Mouse (Mus musculus) megakaryocyte progenitor cell, adult 5-6 weeks (primary cell): ENCODE results near the gene Olfr1168. TPM values are rescaled to one million over a fixed set of nuclear protein-coding genes. Genes with fewer than 3 reads are reported as not detected.
"Not testable (repeated sequence)": the region's sequence is repeated elsewhere in the genome, so short reads cannot be mapped to it uniquely, and the experiment has no call there.

Source experiments
- ATAC-seq: replicated peaks from 2 replicates; pipeline ENCODE4 v1.8.0; 2016; ENCODE audit warnings: mild to moderate bottlenecking, moderate TSS enrichment, inconsistent platforms; ENCODE audit not compliant: poor library complexity
- total RNA-seq, 2 experiments: library from RNA; stranded (forward) in 1 of 2; stranded (reverse) in 1 of 2; fragments of 157-497, 149-512 nt in 1 of 2; fragments of 200-1000 nt in 1 of 2; gene quantifications; 2 replicates each; pipeline versions ENCODE4 v1.2.3 to v1.2.4; 2015 to 2017

Olfr1168 gene
- not detected in 2 replicates for total RNA-seq (2015)
- total RNA-seq (2017) = not detected in 2 replicates

DNA sequence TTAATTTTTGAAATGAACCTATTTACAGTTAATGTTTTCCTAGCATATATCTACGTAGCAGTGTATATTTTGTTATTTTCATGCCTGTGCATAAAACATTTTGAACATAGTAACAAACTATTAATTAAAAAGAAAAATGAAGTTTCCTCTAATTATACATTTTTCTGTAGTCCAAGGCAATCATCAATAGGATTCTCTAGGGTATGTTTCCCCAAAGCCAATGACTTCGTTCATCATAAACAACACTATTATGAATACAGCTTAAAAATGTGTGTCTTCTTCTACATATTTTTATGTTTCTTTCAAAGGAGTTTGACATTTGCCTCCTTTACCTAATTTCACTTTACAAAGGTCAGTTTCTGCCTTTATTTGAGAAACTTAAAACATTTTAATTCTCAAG lies at the start of gene Olfr1168:
TSS of gene Olfr1168 (plus strand) at position 301 of the 400 bp plus-strand sequence.
- no peak for ATAC-seq

DNA sequence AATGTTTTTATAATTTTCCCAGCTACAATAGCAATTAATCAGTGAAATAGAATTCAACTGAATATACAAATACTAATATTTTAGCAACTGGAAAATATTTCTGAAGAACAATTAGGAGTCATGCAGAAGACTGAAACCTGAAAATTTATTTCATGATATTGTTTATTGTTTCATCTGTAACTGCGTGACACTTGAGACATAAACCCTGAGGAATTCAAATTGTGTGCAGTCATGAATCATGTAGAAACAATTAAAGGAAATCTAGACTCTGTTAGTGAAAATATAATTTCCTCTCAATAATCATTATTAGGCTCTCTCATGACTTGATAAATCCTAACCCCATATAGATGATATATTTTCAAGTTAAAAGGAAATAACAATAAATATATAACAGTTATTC lies 26.6 kb upstream of the Olfr1168 start, which contains the start of gene Olfr1167:
TSS of gene Olfr1167 (minus strand) at position 101 of the 400 bp plus-strand sequence.
- not testable (repeated sequence) for ATAC-seq

DNA sequence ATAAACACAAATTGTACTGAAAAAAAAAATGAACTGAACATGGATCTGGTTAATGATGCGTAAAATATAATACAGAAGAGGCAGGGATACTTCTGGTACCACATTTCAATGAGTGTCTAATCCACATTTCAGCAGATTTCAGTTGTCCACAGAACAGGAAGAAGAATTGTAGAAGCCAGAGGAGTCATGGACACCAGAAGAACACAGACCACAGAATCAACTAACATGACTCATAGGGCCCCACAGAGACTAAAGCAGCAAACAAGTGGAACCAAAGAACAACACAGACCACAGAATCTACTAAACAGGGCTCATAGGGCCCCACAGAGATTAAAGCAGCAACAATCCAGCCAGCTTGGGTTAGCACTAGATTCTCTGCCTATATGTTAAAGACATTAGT lies 39.1 kb downstream of the Olfr1168 start:
- ATAC-seq = no peak

DNA sequence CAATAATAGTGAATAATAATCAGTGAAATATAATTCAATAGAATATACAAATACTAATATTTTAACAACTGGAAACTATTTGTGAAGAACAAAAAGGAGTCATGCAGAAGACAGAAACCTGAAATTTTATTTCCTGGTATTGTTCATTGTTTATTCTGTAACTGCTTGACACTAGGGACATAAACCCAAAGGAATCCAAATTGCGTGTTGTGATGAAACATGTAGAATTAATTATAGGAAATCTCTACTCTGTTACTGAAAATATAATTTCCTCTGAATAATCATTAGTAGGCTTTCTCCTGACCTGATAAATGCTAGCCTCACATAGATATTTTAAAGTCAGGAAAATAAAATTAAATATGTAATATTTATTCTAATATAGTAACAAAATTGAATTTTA lies 46.6 kb downstream of the Olfr1168 start, which contains the start of gene Olfr1170:
TSS of gene Olfr1170 (minus strand) at position 101 of the 400 bp plus-strand sequence.
- ATAC-seq = no peak

Other genes with a start within 250 kb of the Olfr1168 start
- not detected in 2 replicates for gene Olfr1155, start 236.7 kb upstream of the Olfr1168 start, total RNA-seq (2015)
- not detected in 2 replicates for gene Olfr1155, start 236.7 kb upstream of the Olfr1168 start, total RNA-seq (2017)
- gene Olfr1156, start 228.8 kb upstream of the Olfr1168 start, total RNA-seq (2015) = not detected in 2 replicates
- not detected in 2 replicates for gene Olfr1156, start 228.8 kb upstream of the Olfr1168 start, total RNA-seq (2017)
- gene Olfr1157, start 213.6 kb upstream of the Olfr1168 start, total RNA-seq (2015) = not detected in 2 replicates
- not detected in 2 replicates for gene Olfr1157, start 213.6 kb upstream of the Olfr1168 start, total RNA-seq (2017)
- not detected in 2 replicates for gene Olfr74, start 207.2 kb upstream of the Olfr1168 start, total RNA-seq (2015)
- gene Olfr74, start 207.2 kb upstream of the Olfr1168 start, total RNA-seq (2017) = not detected in 2 replicates
- gene Olfr1158, start 191.8 kb upstream of the Olfr1168 start, total RNA-seq (2015) = not detected in 2 replicates
- not detected in 2 replicates for gene Olfr1158, start 191.8 kb upstream of the Olfr1168 start, total RNA-seq (2017)
- not detected in 2 replicates for gene Olfr1160, start 173.6 kb upstream of the Olfr1168 start, total RNA-seq (2015)
- gene Olfr1160, start 173.6 kb upstream of the Olfr1168 start, total RNA-seq (2017) = not detected in 2 replicates
- not detected in 2 replicates for gene Olfr1161, start 159.1 kb upstream of the Olfr1168 start, total RNA-seq (2015)
- not detected in 2 replicates for gene Olfr1161, start 159.1 kb upstream of the Olfr1168 start, total RNA-seq (2017)
- not detected in 2 replicates for gene Olfr73, start 144.2 kb upstream of the Olfr1168 start, total RNA-seq (2015)
- gene Olfr73, start 144.2 kb upstream of the Olfr1168 start, total RNA-seq (2017) = not detected in 2 replicates
- not detected in 2 replicates for gene Olfr1162, start 130.8 kb upstream of the Olfr1168 start, total RNA-seq (2015)
- not detected in 2 replicates for gene Olfr1162, start 130.8 kb upstream of the Olfr1168 start, total RNA-seq (2017)
- gene Olfr1163, start 110.0 kb upstream of the Olfr1168 start, total RNA-seq (2015) = not detected in 2 replicates
- not detected in 2 replicates for gene Olfr1163, start 110.0 kb upstream of the Olfr1168 start, total RNA-seq (2017)
- gene Olfr1164, start 87.9 kb upstream of the Olfr1168 start, total RNA-seq (2015) = not detected in 2 replicates
- gene Olfr1164, start 87.9 kb upstream of the Olfr1168 start, total RNA-seq (2017) = not detected in 2 replicates
- gene Olfr1166, start 53.6 kb upstream of the Olfr1168 start, total RNA-seq (2015) = not detected in 2 replicates
- not detected in 2 replicates for gene Olfr1166, start 53.6 kb upstream of the Olfr1168 start, total RNA-seq (2017)
- not detected in 2 replicates for gene Olfr1167, start 26.7 kb upstream of the Olfr1168 start, total RNA-seq (2015)
- gene Olfr1167, start 26.7 kb upstream of the Olfr1168 start, total RNA-seq (2017) = not detected in 2 replicates
- not detected in 2 replicates for gene Olfr1170, start 46.5 kb downstream of the Olfr1168 start, total RNA-seq (2015)
- gene Olfr1170, start 46.5 kb downstream of the Olfr1168 start, total RNA-seq (2017) = not detected in 2 replicates
- not detected in 2 replicates for gene Olfr1173, start 98.0 kb downstream of the Olfr1168 start, total RNA-seq (2015)
- gene Olfr1173, start 98.0 kb downstream of the Olfr1168 start, total RNA-seq (2017) = not detected in 2 replicates
- not detected in 2 replicates for gene Olfr1174-ps, start 133.3 kb downstream of the Olfr1168 start, total RNA-seq (2015)
- not detected in 2 replicates for gene Olfr1174-ps, start 133.3 kb downstream of the Olfr1168 start, total RNA-seq (2017)
- gene Olfr1175-ps, start 145.3 kb downstream of the Olfr1168 start, total RNA-seq (2015) = not detected in 2 replicates
- not detected in 2 replicates for gene Olfr1175-ps, start 145.3 kb downstream of the Olfr1168 start, total RNA-seq (2017)
- gene Olfr1176, start 154.8 kb downstream of the Olfr1168 start, total RNA-seq (2015) = not detected in 2 replicates
- gene Olfr1176, start 154.8 kb downstream of the Olfr1168 start, total RNA-seq (2017) = not detected in 2 replicates
- not detected in 2 replicates for gene Olfr1177-ps, start 164.6 kb downstream of the Olfr1168 start, total RNA-seq (2015)
- gene Olfr1177-ps, start 164.6 kb downstream of the Olfr1168 start, total RNA-seq (2017) = not detected in 2 replicates
- gene Olfr1178, start 205.2 kb downstream of the Olfr1168 start, total RNA-seq (2015) = not detected in 2 replicates
- gene Olfr1178, start 205.2 kb downstream of the Olfr1168 start, total RNA-seq (2017) = not detected in 2 replicates
- not detected in 2 replicates for gene Olfr1179, start 224.6 kb downstream of the Olfr1168 start, total RNA-seq (2015)
- not detected in 2 replicates for gene Olfr1179, start 224.6 kb downstream of the Olfr1168 start, total RNA-seq (2017)
- not detected in 2 replicates for gene Olfr1180, start 237.3 kb downstream of the Olfr1168 start, total RNA-seq (2015)
- not detected in 2 replicates for gene Olfr1180, start 237.3 kb downstream of the Olfr1168 start, total RNA-seq (2017)
- gene Olfr1181, start 244.3 kb downstream of the Olfr1168 start, total RNA-seq (2015) = not detected in 2 replicates
- gene Olfr1181, start 244.3 kb downstream of the Olfr1168 start, total RNA-seq (2017) = not detected in 2 replicates